Mouse (Mus musculus) left cerebral cortex, postnatal 14 days (tissue): ENCODE measurements around the gene Strn. TPM values are rescaled to one million over a fixed set of nuclear protein-coding genes. Genes with fewer than 3 reads are reported as not detected.
A peak's percentile ranks its signal among the peaks of the same experiment; 100 is the strongest.

Source experiments
- DNase-seq, 2 experiments: peaks; one replicate each; pipeline ENCODE4 v3.0.0; 2021 to 2022; ENCODE audit warnings: low spot score in 2 of 2, mixed read lengths in 1 of 2
- intact Hi-C: fragments of 180-260 bp; cut with DNase I; formaldehyde crosslinking; loops from one replicate; pipeline ENCODE4 v1.15.1; 2025
- long read RNA-seq, 2 experiments: library from polyadenylated mRNA; stranded (forward); transcript quantifications; one replicate each; pipeline ENCODE4 v2.0.0; 2021
- total RNA-seq, 2 experiments: library from RNA; stranded (reverse); gene quantifications; 2 replicates each; pipeline ENCODE4 v1.2.3; 2021

Strn gene
- total RNA-seq = 10 to 100 TPM; 70.4 to 75.8 TPM
- long read RNA-seq, experiment 1, full-length matches to known transcripts = 12 of 34 reads
- long read RNA-seq, experiment 1, partial matches to known transcripts = 5 of 34 reads
- long read RNA-seq, experiment 1, other reads (novel, unspliced or antisense) = 17 of 34 reads
- long read RNA-seq, experiment 2, full-length matches to known transcripts = 16 of 30 reads
- long read RNA-seq, experiment 2, partial matches to known transcripts = 3 of 30 reads
- long read RNA-seq, experiment 2, other reads (novel, unspliced or antisense) = 11 of 30 reads

- intact Hi-C loops = loop anchor here (5.0 kb wide), 2 partner anchors 60 to 135 kb away; no protein-coding TSS in a partner anchor
- no peak for DNase-seq
Observed at GRCm38 (mm10) chr17:78737096-78737495, at the start of gene Strn. Strn (minus strand) TSS chr17:78737196.

- DNase-seq = no peak
- intact Hi-C loops = no loop called here
Observed at GRCm38 (mm10) chr17:78778765-78779164, 41.8 kb upstream of the Strn start.

DNA sequence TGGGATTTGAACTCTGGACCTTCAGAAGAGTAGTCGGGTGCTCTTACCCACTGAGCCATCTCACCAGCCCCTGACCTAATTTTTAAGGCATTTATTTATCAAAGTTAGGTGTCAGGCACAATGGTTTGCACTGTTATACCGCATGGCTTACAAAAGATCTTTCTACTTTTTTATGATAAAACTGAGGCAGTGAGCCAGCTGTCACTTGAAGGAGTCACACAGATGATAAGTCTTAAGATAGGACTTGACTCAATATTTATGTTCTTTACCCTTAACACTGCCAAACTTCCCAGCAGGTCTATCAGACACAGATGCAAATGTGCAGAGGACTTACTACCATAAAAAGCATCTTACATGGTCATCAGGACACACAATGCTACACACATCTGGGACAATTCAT is 35.3 kb upstream of the Strn start:
- intact Hi-C loops = no loop called here
- DNase-seq = no peak

GRCm38 (mm10) chr17:78770932-78771331 is 33.9 kb upstream of the Strn start:
- no peak for DNase-seq
- intact Hi-C loops = no loop called here

- no peak for DNase-seq
- intact Hi-C loops = no loop called here
Observed at GRCm38 (mm10) chr17:78769341-78769740, 32.3 kb upstream of the Strn start.

- DNase-seq = no peak
Observed at GRCm38 (mm10) chr17:78768937-78769336, 31.9 kb upstream of the Strn start.

GRCm38 (mm10) chr17:78767546-78767945 is 30.6 kb upstream of the Strn start:
- intact Hi-C loops = no loop called here
- no peak for DNase-seq

More at GRCm38 (mm10) chr17:78768937-78769336, 31.9 kb upstream of the Strn start:
- intact Hi-C loops = no loop called here

DNA sequence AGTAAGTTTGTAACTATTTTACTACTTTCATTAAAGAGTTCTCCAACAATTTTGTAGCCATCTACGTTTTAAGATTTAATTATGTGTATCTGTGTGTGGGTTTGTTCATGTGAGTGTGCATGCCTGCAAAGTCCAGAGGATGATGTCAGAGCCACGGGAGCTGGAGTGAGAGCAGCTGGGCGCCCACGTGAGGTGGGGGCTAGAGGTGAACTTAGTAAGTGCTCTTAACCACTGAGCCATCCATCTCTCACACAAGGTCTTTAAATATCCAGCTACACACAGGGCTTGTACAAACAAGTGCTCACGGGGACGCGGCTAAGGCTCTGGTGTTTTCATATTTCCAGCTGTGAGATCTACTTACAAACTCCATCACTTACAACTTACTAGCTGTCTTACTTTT is 29.1 kb upstream of the Strn start:
- intact Hi-C loops = no loop called here

DNA sequence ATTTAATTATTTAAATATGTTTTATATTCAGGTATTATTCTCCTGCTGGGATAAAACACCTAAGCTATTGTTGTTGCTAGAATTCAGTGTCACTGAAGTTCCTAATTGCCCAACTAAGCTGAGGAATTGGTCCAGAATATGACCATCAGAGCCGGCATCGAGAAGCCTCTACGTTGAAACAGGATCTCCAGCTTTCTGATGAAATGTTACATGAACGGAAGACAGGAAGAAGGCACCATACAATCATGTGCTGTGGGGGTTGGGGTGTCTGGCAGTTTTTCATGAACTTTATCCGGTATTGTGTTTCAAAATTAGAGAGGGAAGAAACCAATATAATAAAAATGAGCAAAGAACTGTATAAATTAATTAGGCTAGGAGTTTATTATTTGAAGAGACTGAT is 26.3 kb upstream of the Strn start:
- no peak for DNase-seq
- intact Hi-C loops = no loop called here

More for the DNA sequence above, 29.1 kb upstream of the Strn start:
- DNase-seq = no peak

DNA sequence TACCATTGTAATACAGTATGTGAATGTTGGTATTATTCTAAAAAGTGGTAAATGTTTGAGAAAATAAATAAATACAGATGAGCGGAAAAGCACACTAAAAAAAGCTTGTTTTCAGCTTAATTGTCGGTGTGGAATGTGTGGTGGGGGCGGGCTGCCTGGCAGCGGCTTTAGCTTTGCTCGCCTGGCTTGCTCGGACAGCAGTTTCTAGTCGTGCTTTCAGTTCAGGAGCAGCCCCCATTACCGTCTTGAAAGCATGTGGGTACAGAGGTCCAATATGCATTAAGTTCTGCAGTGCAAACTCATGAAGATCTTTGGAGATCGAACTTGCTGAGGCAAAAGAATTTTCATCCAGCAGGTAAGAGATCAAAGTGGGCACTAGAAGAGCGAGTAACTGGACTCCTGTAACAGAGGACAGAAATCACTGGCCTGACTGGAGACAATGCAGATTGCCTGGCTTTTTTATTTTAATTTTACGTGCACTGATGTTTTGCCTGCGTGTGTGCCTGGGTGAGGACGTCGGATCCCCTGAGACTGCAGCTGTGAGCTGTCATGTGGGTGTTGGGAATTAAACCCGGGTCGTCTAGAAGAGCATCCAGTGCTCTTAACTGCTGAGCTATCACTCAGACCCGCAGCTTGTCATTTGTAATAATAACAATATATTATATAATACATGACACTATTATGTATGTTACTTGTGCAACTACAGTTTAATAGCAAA is 16.1 kb upstream of the Strn start:
- no peak for DNase-seq
- intact Hi-C loops = no loop called here

DNA sequence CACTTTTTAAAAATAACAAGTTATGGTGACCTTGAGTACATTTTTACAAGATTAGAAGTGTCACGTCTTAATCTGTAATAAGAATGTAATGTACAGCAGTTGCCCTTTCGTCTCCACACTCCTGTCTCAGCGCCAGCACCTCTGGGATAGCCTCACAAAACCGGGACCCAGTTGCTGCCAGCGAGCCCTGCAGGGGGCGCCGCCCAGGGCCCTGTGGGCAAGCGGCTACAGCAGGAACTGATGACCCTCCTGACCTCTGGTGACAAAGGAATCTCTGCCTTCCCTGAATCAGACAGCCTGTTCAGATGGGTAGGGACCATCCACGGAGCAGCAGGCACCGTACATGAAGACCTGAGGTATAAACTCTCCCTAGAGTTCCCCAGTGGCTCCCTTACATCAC is 15.1 kb upstream of the Strn start:
- DNase-seq = no peak
- intact Hi-C loops = no loop called here

GRCm38 (mm10) chr17:78748440-78748839 is 11.4 kb upstream of the Strn start:
- no peak for DNase-seq
- intact Hi-C loops = no loop called here

DNA sequence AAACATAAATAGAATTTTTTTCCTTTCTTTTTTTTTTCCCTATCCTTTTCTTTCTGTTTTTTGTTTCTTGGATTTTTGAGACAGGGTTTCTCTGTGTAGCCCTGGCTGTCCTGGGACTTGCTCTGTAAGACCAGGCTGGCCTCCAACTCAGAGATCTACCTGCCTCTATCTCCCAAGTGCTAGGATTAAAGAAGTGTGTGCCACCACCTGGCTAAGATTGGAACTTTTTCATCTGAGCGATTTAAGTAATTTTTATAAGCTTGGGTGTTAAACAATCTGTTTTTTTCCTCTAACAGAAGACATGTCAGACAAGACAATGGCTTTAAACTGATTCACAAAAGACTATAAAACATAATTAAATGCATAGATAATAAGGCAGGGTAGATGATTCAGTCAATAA is 1.4 kb upstream of the Strn start:
- DNase-seq = no peak
- intact Hi-C loops = loop anchor here (5.0 kb wide), 2 partner anchors 61 to 136 kb away; no protein-coding TSS in a partner anchor

- intact Hi-C loops = loop anchor here (5.0 kb wide), 2 partner anchors 60 to 135 kb away; no protein-coding TSS in a partner anchor
- DNase-seq = no peak
Observed at GRCm38 (mm10) chr17:78737771-78738170, 775 bp upstream of the Strn start.

- DNase-seq = peak; percentile 98
- intact Hi-C loops = loop anchor here (5.0 kb wide), 2 partner anchors 59 to 134 kb away; no protein-coding TSS in a partner anchor
Observed at GRCm38 (mm10) chr17:78736473-78736988, 465 bp downstream of the Strn start.

GRCm38 (mm10) chr17:78735731-78736472 is 1.1 kb downstream of the Strn start:
- DNase-seq = peak in 1 of 2 experiments; percentile 17
- intact Hi-C loops = loop anchor here (5.0 kb wide), 2 partner anchors 59 to 134 kb away; no protein-coding TSS in a partner anchor

DNA sequence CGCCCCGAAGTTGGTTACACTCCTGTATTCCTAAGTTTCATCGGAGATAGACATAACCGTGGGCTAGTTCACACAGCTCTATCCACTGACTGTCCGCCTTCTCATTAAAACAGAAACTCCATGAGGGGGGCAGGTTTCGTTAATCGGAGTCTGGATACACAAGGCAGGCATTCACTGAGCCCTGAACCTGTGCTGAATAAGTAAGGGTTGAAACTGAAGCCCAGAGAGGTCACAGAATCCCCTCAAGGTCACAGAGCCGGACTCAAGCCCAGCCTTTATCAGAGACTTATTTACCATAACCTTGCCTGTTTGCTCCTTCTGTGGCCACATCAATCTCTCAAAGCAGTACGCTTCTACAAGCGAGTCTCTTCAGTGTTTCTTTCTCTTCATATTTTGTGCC is 2.2 kb downstream of the Strn start:
- intact Hi-C loops = loop anchor here (5.0 kb wide), 2 partner anchors 58 to 133 kb away; no protein-coding TSS in a partner anchor
- DNase-seq = no peak

DNA sequence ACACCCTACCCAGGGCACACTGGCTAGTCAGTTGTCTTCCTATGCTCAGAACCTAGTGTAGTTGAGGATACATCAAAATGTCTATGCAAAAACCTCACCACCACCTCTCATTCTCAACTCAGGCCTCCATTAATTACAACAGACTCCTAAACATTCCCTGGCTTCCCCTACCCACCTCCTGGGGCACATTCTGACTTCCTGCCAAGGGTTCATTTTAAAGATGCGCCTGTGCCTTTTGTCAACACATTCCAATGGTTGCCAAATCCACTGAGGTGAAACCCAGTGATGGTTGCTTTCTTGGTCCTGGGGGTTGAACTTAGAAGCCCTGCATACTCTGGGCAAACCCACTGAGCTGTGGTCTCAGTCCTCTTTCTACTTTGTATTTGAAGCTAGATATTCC is 4.9 kb downstream of the Strn start:
- DNase-seq = no peak
- intact Hi-C loops = no loop called here

GRCm38 (mm10) chr17:78726746-78727449 is 10.1 kb downstream of the Strn start:
- no peak for DNase-seq
- intact Hi-C loops = no loop called here
